Mouse (Mus musculus): Measurements from ENCODE around the gene Zfpl1. TPM values are rescaled to one million over a fixed set of nuclear protein-coding genes. Genes with fewer than 3 reads are reported as not detected.
A peak's percentile ranks its signal among the peaks of the same experiment; 100 is the strongest.
"Not testable (repeated sequence)": the region's sequence is repeated elsewhere in the genome, so short reads cannot be mapped to it uniquely, and the experiment has no call there.

Gene Zfpl1
- total RNA-seq, 2 experiments from 2014 or later: 36.3 to 37.9 TPM

GRCm38 (mm10) chr19:6063081-6063480 lies 21.7 kb downstream of the Zfpl1 start:
- intact Hi-C loops (cut with DNase I): no loop called here
- DNase-seq (ENCODE audit: extremely low spot score in 1 of 2, low spot score in 2 of 2): no peak

- intact Hi-C loops (cut with DNase I): no loop called here
- DNase-seq (ENCODE audit: extremely low spot score in 1 of 2, low spot score in 2 of 2): no peak
These were observed 22.3 kb downstream of the Zfpl1 start for GRCm38 (mm10) chr19:6062418-6062817.

GRCm38 (mm10) chr19:6061641-6062302 lies 23.0 kb downstream of the Zfpl1 start:
- DNase-seq (ENCODE audit: extremely low spot score in 1 of 2, low spot score in 2 of 2): peak in 1 of 2 experiments; percentile 63
- intact Hi-C loops (cut with DNase I): no loop called here

- peak; percentile 94 to 95 for DNase-seq (ENCODE audit: extremely low spot score in 1 of 2, low spot score in 2 of 2)
- intact Hi-C loops (cut with DNase I): no loop called here
These were observed 23.7 kb downstream of the Zfpl1 start, which contains the start of gene Znhit2 for GRCm38 (mm10) chr19:6061021-6061533. TSS of gene Znhit2 (plus strand) at chr19:6061192.

GRCm38 (mm10) chr19:6058966-6059365 lies 25.8 kb downstream of the Zfpl1 start:
- intact Hi-C loops (cut with DNase I): no loop called here
- no peak for DNase-seq (ENCODE audit: extremely low spot score in 1 of 2, low spot score in 2 of 2)

- no peak for DNase-seq (ENCODE audit: extremely low spot score in 1 of 2, low spot score in 2 of 2)
- intact Hi-C loops (cut with DNase I): no loop called here
These were observed 26.2 kb downstream of the Zfpl1 start for GRCm38 (mm10) chr19:6058513-6058912.

GRCm38 (mm10) chr19:6057313-6058096 lies 27.3 kb downstream of the Zfpl1 start, which contains the start of the genes Mrpl49 and Fau:
TSS of gene Mrpl49 (minus strand) at chr19:6057785.
TSS of gene Fau (plus strand) at chr19:6057844.
- intact Hi-C loops (cut with DNase I): no loop called here
- DNase-seq (ENCODE audit: extremely low spot score in 1 of 2, low spot score in 2 of 2): peak; percentile 99 to 100

- intact Hi-C loops (cut with DNase I): no loop called here
These were observed 28.1 kb downstream of the Zfpl1 start for GRCm38 (mm10) chr19:6056696-6057095.

GRCm38 (mm10) chr19:6054296-6054695 lies 30.5 kb downstream of the Zfpl1 start:
- intact Hi-C loops (cut with DNase I): no loop called here
- DNase-seq (ENCODE audit: extremely low spot score in 1 of 2, low spot score in 2 of 2): no peak

More at GRCm38 (mm10) chr19:6056696-6057095, 28.1 kb downstream of the Zfpl1 start:
- DNase-seq (ENCODE audit: extremely low spot score in 1 of 2, low spot score in 2 of 2): no peak

GRCm38 (mm10) chr19:6052516-6052915 lies 32.2 kb downstream of the Zfpl1 start:
- DNase-seq (ENCODE audit: extremely low spot score in 1 of 2, low spot score in 2 of 2): no peak
- intact Hi-C loops (cut with DNase I): no loop called here

GRCm38 (mm10) chr19:6048681-6049410 lies 35.9 kb downstream of the Zfpl1 start:
- intact Hi-C loops (cut with DNase I): loop anchor here (5.0 kb wide), 1 partner anchor 127 kb away; the partner anchor contains the start of gene Cdc42ep2
- DNase-seq (ENCODE audit: extremely low spot score in 1 of 2, low spot score in 2 of 2): no peak

GRCm38 (mm10) chr19:6047899-6048166 lies 36.9 kb downstream of the Zfpl1 start:
- DNase-seq (ENCODE audit: extremely low spot score in 1 of 2, low spot score in 2 of 2): peak in 1 of 2 experiments; percentile 32
- intact Hi-C loops (cut with DNase I): loop anchor here (5.0 kb wide), 1 partner anchor 126 kb away; the partner anchor contains the start of gene Cdc42ep2

- intact Hi-C loops (cut with DNase I): loop anchor here (5.0 kb wide), 1 partner anchor 125 kb away; the partner anchor contains the start of gene Cdc42ep2
- no peak for DNase-seq (ENCODE audit: extremely low spot score in 1 of 2, low spot score in 2 of 2)
These were observed 37.4 kb downstream of the Zfpl1 start for GRCm38 (mm10) chr19:6047154-6047898.

GRCm38 (mm10) chr19:6046294-6047153 lies 38.2 kb downstream of the Zfpl1 start, which contains the start of gene Syvn1:
TSS of gene Syvn1 (plus strand) at chr19:6046576.
- DNase-seq (ENCODE audit: extremely low spot score in 1 of 2, low spot score in 2 of 2): peak; percentile 93 to 94
- intact Hi-C loops (cut with DNase I): loop anchor here (5.0 kb wide), 1 partner anchor 124 kb away; the partner anchor contains the start of gene Cdc42ep2

GRCm38 (mm10) chr19:6045366-6046293 lies 39.1 kb downstream of the Zfpl1 start:
- no peak for DNase-seq (ENCODE audit: extremely low spot score in 1 of 2, low spot score in 2 of 2)
- intact Hi-C loops (cut with DNase I): loop anchor here (2.0 to 5.0 kb wide), 2 partner anchors 81 to 123 kb away; partner anchors contain the start of genes Cdc42ep2 and Pola2

GRCm38 (mm10) chr19:6044102-6044501 lies 40.7 kb downstream of the Zfpl1 start:
- DNase-seq (ENCODE audit: extremely low spot score in 1 of 2, low spot score in 2 of 2): not testable (repeated sequence)
- intact Hi-C loops (cut with DNase I): loop anchor here (2.0 kb wide), 1 partner anchor 79 kb away; the partner anchor contains the start of gene Pola2

Data from left cerebral cortex, postnatal 10 days (tissue).